Mouse (Mus musculus) small intestine, adult 2 months (tissue): ENCODE data around the gene Rbms1. TPM values are rescaled to one million over a fixed set of nuclear protein-coding genes. Genes with fewer than 3 reads are reported as not detected.

Experiments
- H3K27ac ChIP-seq: fragments of 200-500 bp; 2 replicates; pipeline ENCODE4 v1.5.1; 2012; ENCODE audit warnings: low read depth, low read length, control low read depth, inconsistent platforms; ENCODE audit not compliant: insufficient read depth
- H3K27me3 ChIP-seq: fragments of 200-500 bp; 2 replicates; pipeline ENCODE4 v1.6.1; 2012; ENCODE audit warnings: mild to moderate bottlenecking, moderate library complexity, low read length, inconsistent platforms; ENCODE audit not compliant: control insufficient read depth, insufficient read depth
- H3K36me3 ChIP-seq: fragments of 200-500 bp; 2 replicates; pipeline ENCODE4 v1.6.1; 2012; ENCODE audit warnings: mild to moderate bottlenecking, low read length, control low read depth, inconsistent platforms; ENCODE audit not compliant: control insufficient read depth, insufficient read depth
- H3K4me1 ChIP-seq: fragments of 200-500 bp; 2 replicates; pipeline ENCODE4 v1.6.1; 2012; ENCODE audit warnings: low read length, inconsistent platforms, mixed read lengths; ENCODE audit not compliant: control insufficient read depth, insufficient read depth, insufficient read length
- H3K4me3 ChIP-seq: fragments of 200-500 bp; 2 replicates; pipeline ENCODE4 v1.5.1; 2012; ENCODE audit warnings: low read depth, mild to moderate bottlenecking, control low read depth, inconsistent platforms, low read length, moderate library complexity
- CTCF ChIP-seq: fragments of 200-500 bp; IDR thresholded peaks from 2 replicates; pipeline ENCODE4 v1.5.1; 2012; ENCODE audit warnings: low read depth, mild to moderate bottlenecking, control low read depth, inconsistent platforms, low read length, moderate library complexity, mixed read lengths; ENCODE audit not compliant: insufficient replicate concordance, insufficient read length; ENCODE audit errors: extremely low read depth
- POLR2A ChIP-seq: fragments of 200-500 bp; IDR thresholded peaks from 2 replicates; pipeline ENCODE4 v1.6.1; 2012; ENCODE audit warnings: low read depth, mild to moderate bottlenecking, control low read depth, inconsistent platforms, low read length, moderate library complexity
- WGBS: fragments of 180-500 bp; shearing (Covaris S2); methylation state at CpG from one replicate; pipeline ENCODE4 v1.1.7; 2018; 5-methylcytosine and 5-hydroxymethylcytosine counted together
- polyA plus RNA-seq: library from polyadenylated mRNA; depleted of rRNA; stranded (reverse); fragments of >200 nt; gene quantifications from 2 replicates; pipeline ENCODE4 v1.2.3, GENCODE M21; 2012

Gene Rbms1
- polyA plus RNA-seq, 1 experiment, result 41.2 TPM

DNA sequence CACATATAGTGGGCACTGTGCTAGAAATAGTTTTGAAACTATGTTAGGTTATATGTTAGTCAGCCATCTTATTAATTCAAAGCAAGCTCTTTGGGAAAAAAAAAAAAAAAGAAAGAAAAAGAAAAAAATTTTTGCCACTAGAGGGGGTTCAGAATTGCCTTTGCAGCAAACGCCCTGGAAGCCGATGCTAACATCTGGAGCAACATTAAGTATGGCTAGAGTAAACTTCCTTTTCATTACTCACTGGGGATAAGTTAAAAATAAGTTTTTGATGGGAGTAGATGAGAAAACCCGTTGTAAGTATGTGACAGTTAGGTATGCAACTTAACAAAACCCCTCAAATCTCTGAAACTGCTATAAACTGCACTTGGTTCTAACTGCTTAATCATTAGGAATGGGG, 57.7 kb downstream of the Rbms1 start:
- no peak overlapping the region for H3K4me3 ChIP-seq
- WGBS, result 8% methylated on average over 3 of the region's 3 CpGs
- H3K27ac ChIP-seq, result no peak overlapping the region
- no peaks in the 10 kb centered on the region for H3K36me3 ChIP-seq
- TF ChIP-seq POLR2A, result no peak
- TF ChIP-seq CTCF, result no peak
- H3K27me3 ChIP-seq, result peaks cover 2% of the 10 kb centered on the region; the same call in 1 of the 2 replicates
- H3K4me1 ChIP-seq, result no peaks in the 10 kb centered on the region

DNA sequence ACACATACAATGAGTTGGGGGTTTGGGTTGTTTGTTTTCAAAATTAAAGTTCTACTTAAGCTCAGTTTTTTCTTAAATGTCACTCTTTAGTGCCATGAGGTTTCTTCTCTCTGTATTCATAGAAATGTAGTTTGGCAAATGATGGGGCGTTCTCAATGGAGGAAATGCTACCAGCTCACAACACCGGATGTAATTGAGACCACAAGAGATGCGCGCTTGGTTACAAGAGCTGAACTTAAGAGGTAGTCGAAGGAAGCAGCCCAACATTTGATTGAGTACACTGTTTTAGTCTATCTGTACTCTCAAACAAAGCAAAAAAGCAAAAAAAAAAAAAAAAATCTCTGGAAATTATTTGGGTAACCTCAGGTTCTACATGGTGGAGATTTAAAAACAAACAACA, 58.9 kb downstream of the Rbms1 start:
- Histone ChIP-seq H3K27me3 (peaks cover 2% of the 10 kb centered on the region; the same call in 1 of the 2 replicates), H3K4me1 (no peaks in the 10 kb centered on the region), H3K27ac (no peak overlapping the region), H3K4me3 (no peak overlapping the region), H3K36me3 (no peaks in the 10 kb centered on the region)
- TF ChIP-seq CTCF (no peak), POLR2A (no peak)
- 77% methylated on average over 5 of the region's 5 CpGs for WGBS

DNA sequence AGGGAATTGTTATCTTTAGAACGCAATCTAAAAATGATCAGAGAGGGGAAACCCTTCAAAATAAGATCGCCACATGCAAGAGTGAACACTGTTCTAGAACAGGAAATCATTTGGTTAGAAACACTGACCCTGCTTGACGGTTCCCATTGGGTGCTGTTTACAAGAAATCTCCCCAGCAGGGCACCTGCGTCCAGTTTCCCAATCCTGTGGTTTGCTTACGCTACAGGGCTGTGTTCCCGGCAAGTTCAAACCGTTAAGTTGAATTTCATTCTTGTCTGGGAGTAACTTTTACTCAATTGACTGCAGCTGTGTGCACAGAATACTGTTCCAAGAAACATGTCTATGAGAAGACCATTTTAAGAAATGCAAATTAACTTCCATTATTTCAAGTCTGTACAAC, 59.5 kb downstream of the Rbms1 start:
- peaks cover 2% of the 10 kb centered on the region; the same call in 1 of the 2 replicates for H3K27me3 ChIP-seq
- 67% methylated on average over 7 of the region's 7 CpGs for WGBS
- TF ChIP-seq POLR2A (no peak), CTCF (no peak)
- no peaks in the 10 kb centered on the region for H3K36me3 ChIP-seq
- no peaks in the 10 kb centered on the region for H3K4me1 ChIP-seq
- no peak overlapping the region for H3K27ac ChIP-seq
- H3K4me3 ChIP-seq, result no peak overlapping the region

DNA sequence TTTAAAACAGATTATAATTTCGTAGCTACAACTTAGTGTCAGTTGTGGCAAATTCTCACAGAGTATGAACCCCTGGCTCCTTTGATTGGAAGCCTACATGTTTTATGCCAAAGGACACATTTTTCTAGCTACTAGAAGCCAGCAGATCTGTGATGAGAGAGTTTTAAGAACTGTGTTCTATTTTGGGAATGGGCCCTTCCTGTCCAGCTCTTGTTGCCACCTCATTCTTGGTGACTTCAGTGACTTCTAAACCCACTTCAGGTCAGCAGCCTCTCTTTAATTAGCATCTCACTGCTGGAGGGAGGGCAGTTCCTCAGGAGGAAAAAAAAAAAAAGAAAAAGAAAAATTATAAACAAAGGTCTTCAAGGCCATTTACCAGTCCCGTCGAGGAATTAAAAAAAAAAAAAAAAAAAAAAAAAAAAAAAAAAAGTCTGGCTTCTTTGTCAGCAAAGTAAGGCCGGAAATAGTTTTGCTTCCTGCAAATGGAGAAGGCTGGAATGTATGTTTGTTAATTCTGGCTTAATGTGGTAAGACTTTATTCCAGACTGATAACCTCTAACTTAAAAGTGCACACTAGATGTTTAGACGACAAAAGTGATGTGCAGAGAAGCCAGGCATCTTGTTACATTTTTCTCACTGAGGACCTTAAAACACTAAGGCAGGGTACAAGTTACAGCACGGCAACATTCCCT, 60.4 kb downstream of the Rbms1 start:
- 60% methylated on average over 6 of the region's 6 CpGs for WGBS
- Histone ChIP-seq H3K4me1 (no peaks in the 10 kb centered on the region), H3K27me3 (0 out of 2 replicates have a peak, but pooled peaks cover 2% of the 10 kb centered on the region), H3K4me3 (no peak overlapping the region), H3K36me3 (no peaks in the 10 kb centered on the region), H3K27ac (no peak overlapping the region)
- TF ChIP-seq POLR2A, result no peak
- TF ChIP-seq CTCF, result no peak

DNA sequence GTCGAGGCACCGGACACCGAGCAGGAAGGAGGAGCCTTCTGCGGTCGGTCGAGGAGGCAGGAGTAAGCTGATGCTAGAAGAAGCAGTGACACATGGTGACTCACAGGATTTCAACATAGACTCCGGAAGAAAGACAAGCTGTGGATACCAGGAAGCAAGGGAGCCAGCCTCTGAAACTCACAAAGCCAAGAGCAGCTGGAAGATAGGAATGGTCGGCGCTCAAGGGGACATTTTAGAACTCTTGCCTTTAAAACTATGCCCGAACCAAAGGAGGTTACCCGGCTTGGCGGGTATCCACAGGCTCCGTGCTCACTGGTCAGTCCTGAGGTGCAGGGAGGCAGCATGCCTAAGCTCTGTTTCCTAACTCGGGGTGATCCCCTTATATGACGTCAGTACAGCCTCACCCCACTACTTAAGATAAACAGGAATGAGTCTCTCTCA, 61.5 kb downstream of the Rbms1 start:
- H3K27ac ChIP-seq, result peak overlapping the region; percentile 72

DNA sequence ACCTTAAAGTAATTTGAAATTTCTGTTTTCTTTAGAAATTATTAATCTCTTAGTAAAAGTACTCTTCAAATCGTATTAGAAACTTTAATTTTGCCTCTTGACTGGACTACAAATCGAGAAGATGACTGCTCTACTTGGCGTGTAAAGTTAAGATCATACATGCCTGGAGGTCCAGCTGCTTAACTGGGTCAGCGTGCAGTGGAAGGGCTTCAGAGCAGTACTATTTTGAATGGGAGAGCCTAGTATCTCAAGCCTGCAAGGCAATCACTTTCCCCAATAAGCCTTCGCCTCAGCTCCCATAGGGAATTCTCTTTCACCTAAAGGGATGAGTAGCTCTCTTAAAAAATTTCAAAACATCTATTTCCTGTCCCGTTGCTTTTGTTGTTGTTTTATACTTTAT, 62.0 kb downstream of the Rbms1 start:
- H3K27me3 ChIP-seq, result 0 out of 2 replicates have a peak, but pooled peaks cover 2% of the 10 kb centered on the region
- TF ChIP-seq POLR2A (no peak), CTCF (no peak)
- 81% methylated on average over 6 of the region's 6 CpGs for WGBS
- no peak overlapping the region for H3K4me3 ChIP-seq
- H3K36me3 ChIP-seq, result no peaks in the 10 kb centered on the region
- no peaks in the 10 kb centered on the region for H3K4me1 ChIP-seq
- H3K27ac ChIP-seq, result no peak overlapping the region

More for the DNA sequence above, 61.5 kb downstream of the Rbms1 start:
- no peaks in the 10 kb centered on the region for H3K4me1 ChIP-seq
- WGBS, result 65% methylated on average over 15 of the region's 15 CpGs
- no peak for TF ChIP-seq CTCF
- H3K36me3 ChIP-seq, result no peaks in the 10 kb centered on the region
- peak overlapping the region; percentile 25 for H3K4me3 ChIP-seq
- H3K27me3 ChIP-seq, result 0 out of 2 replicates have a peak, but pooled peaks cover 2% of the 10 kb centered on the region

DNA sequence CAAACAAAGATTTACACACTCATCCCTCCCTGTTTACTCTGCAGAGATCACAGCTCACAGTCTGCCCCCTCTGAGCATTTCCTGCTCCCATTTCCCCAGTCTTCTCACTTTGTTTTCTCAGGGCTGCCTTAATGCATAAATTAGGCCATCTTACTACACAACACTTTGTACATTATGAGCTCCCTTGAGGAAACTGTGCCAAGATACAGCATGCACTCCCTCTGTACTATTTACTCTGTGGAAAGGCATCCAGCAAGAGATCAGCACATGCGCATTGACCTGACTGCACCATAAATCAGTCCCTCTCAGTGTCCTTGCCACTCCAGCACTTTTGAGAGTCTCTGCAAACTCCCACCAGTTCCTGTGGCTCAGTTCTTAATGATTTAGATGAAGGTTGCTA, 70.0 kb downstream of the Rbms1 start:
- WGBS, result 52% methylated on average over 1 of the region's 1 CpGs
- H3K27ac ChIP-seq, result no peak overlapping the region
- no peaks in the 10 kb centered on the region for H3K4me1 ChIP-seq
- H3K4me3 ChIP-seq, result no peak overlapping the region
- H3K27me3 ChIP-seq, result no peaks in the 10 kb centered on the region
- H3K36me3 ChIP-seq, result no peaks in the 10 kb centered on the region
- TF ChIP-seq POLR2A (no peak), CTCF (no peak)
